Mouse (Mus musculus): ENCODE data around the gene Pus10. TPM values are rescaled to one million over a fixed set of nuclear protein-coding genes. Genes with fewer than 3 reads are reported as not detected.

Gene Pus10
- polyA plus RNA-seq, 1 experiment = 1.5 TPM

- Histone ChIP-seq H3K27ac (ENCODE audit: insufficient read depth, low read length) (no peak overlapping the region), H3K4me1 (ENCODE audit: control insufficient read depth, insufficient read depth, insufficient read length) (peaks cover 17% of the 10 kb centered on the region), H3K4me3 (ENCODE audit: extremely low read depth, insufficient read depth, insufficient read length) (no peak overlapping the region), H3K27me3 (ENCODE audit: control insufficient read depth, insufficient read depth, low read length) (no peaks in the 10 kb centered on the region), H3K36me3 (ENCODE audit: control insufficient read depth, insufficient read depth, low read length) (no peaks in the 10 kb centered on the region)
- no peak for DNase-seq (ENCODE audit: low read depth in 1 of 2, low spot score in 2 of 2)
- 94% methylated on average over 2 of the region's 2 CpGs for WGBS
- TF ChIP-seq POLR2A (IDR thresholded peaks at IDR 0.05; ENCODE audit: low read depth, low read length) (no peak), CTCF (IDR thresholded peaks at IDR 0.05; ENCODE audit: extremely low read depth, insufficient read depth, insufficient read length, insufficient replicate concordance) (no peak)
Measured at GRCm38 (mm10) chr11:23693286-23693685, 27.8 kb downstream of the Pus10 start.

GRCm38 (mm10) chr11:23695847-23696246, 30.4 kb downstream of the Pus10 start:
- peaks cover 19% of the 10 kb centered on the region for H3K4me1 ChIP-seq (ENCODE audit: control insufficient read depth, insufficient read depth, insufficient read length)
- H3K36me3 ChIP-seq (ENCODE audit: control insufficient read depth, insufficient read depth, low read length) = no peaks in the 10 kb centered on the region
- no peak for DNase-seq (ENCODE audit: low read depth in 1 of 2, low spot score in 2 of 2)
- H3K4me3 ChIP-seq (ENCODE audit: extremely low read depth, insufficient read depth, insufficient read length) = no peak overlapping the region
- peak overlapping the region; percentile 48; the same call in 1 of the 2 replicates for H3K27ac ChIP-seq (ENCODE audit: insufficient read depth, low read length)
- no peaks in the 10 kb centered on the region for H3K27me3 ChIP-seq (ENCODE audit: control insufficient read depth, insufficient read depth, low read length)
- TF ChIP-seq POLR2A (IDR thresholded peaks at IDR 0.05; ENCODE audit: low read depth, low read length) = no peak
- no peak for TF ChIP-seq CTCF (IDR thresholded peaks at IDR 0.05; ENCODE audit: extremely low read depth, insufficient read depth, insufficient read length, insufficient replicate concordance)

DNA sequence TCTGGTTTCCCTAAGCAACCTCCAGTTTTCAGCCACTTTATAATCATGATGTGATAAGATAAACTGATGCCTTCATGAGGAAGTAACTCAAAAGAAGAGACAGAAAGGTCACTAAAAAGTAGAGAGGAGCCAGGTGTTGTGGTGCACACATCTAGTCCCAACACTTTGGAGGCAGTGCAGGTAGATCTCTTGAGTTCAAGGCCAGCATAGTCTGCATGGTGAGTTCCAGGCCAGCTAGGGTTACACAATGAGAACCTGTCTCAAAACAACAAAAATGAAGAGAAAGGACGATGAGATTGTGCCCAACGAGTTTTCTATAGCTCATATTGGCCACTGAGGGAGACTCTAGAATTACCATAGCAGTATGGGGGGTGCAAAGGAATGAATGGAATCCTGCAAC, 33.1 kb downstream of the Pus10 start:
- Histone ChIP-seq H3K4me3 (ENCODE audit: extremely low read depth, insufficient read depth, insufficient read length) (no peak overlapping the region), H3K36me3 (ENCODE audit: control insufficient read depth, insufficient read depth, low read length) (no peaks in the 10 kb centered on the region), H3K4me1 (ENCODE audit: control insufficient read depth, insufficient read depth, insufficient read length) (peaks cover 19% of the 10 kb centered on the region), H3K27me3 (ENCODE audit: control insufficient read depth, insufficient read depth, low read length) (no peaks in the 10 kb centered on the region), H3K27ac (ENCODE audit: insufficient read depth, low read length) (peak overlapping the region; percentile 60; the same call in 1 of the 2 replicates)
- DNase-seq (ENCODE audit: low read depth in 1 of 2, low spot score in 2 of 2) = no peak
- WGBS = 81% methylated on average over 2 of the region's 2 CpGs
- TF ChIP-seq POLR2A (IDR thresholded peaks at IDR 0.05; ENCODE audit: low read depth, low read length) (no peak), CTCF (IDR thresholded peaks at IDR 0.05; ENCODE audit: extremely low read depth, insufficient read depth, insufficient read length, insufficient replicate concordance) (no peak)

- peak overlapping the region; percentile 73 for H3K27ac ChIP-seq (ENCODE audit: insufficient read depth, low read length)
- peaks cover 1% of the 10 kb centered on the region; the same call in 1 of the 2 replicates for H3K36me3 ChIP-seq (ENCODE audit: control insufficient read depth, insufficient read depth, low read length)
- TF ChIP-seq POLR2A (IDR thresholded peaks at IDR 0.05; ENCODE audit: low read depth, low read length) = no peak
- TF ChIP-seq CTCF (IDR thresholded peaks at IDR 0.05; ENCODE audit: extremely low read depth, insufficient read depth, insufficient read length, insufficient replicate concordance) = no peak
- H3K4me3 ChIP-seq (ENCODE audit: extremely low read depth, insufficient read depth, insufficient read length) = no peak overlapping the region
- WGBS = 16% methylated on average over 3 of the region's 3 CpGs
- peak in 1 of 2 experiments; percentile 37 for DNase-seq (ENCODE audit: low read depth in 1 of 2, low spot score in 2 of 2)
- no peaks in the 10 kb centered on the region for H3K27me3 ChIP-seq (ENCODE audit: control insufficient read depth, insufficient read depth, low read length)
- peaks cover 17% of the 10 kb centered on the region for H3K4me1 ChIP-seq (ENCODE audit: control insufficient read depth, insufficient read depth, insufficient read length)
Measured at GRCm38 (mm10) chr11:23699414-23700095, 34.1 kb downstream of the Pus10 start.

GRCm38 (mm10) chr11:23701831-23702230, 36.4 kb downstream of the Pus10 start:
- WGBS = 92% methylated on average over 3 of the region's 3 CpGs

DNA sequence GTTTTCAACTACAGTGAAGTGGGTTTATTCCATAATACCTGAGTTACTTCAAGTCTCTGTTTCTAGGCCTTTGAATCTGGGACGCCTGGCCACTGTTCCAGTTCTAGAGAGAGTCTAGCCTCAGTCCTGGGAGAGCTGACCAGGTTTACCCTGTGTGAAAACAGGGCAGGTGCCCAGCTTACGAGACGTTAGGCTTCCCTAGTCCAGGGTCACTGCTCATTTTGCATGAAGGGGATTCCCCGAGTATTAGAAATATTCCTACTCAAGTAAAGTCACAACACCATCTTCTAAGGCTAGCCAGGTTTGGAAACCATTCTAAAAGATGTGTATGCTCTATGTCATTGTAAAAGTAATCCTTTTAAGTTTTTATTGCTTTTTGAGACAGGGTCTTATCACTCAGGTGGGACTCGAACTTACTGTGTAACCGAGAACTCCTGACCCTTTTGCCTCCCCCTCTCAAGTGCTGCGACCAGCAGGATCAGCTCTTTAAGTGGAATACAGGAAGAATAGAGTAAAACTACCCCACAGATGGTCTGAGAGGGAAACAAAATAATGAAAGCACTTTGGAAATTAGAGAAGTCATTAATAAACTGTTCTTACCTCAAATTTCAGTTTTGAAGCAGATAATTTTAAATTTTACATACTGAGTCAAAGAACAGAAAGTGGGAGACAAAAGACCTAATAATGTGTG, 39.3 kb downstream of the Pus10 start:
- Histone ChIP-seq H3K4me3 (ENCODE audit: extremely low read depth, insufficient read depth, insufficient read length) (no peak overlapping the region), H3K36me3 (ENCODE audit: control insufficient read depth, insufficient read depth, low read length) (peaks cover 12% of the 10 kb centered on the region; the same call in 1 of the 2 replicates), H3K27ac (ENCODE audit: insufficient read depth, low read length) (no peak overlapping the region; the same call in 1 of the 2 replicates), H3K27me3 (ENCODE audit: control insufficient read depth, insufficient read depth, low read length) (no peaks in the 10 kb centered on the region), H3K4me1 (ENCODE audit: control insufficient read depth, insufficient read depth, insufficient read length) (peaks cover 8% of the 10 kb centered on the region)
- no peak for DNase-seq (ENCODE audit: low read depth in 1 of 2, low spot score in 2 of 2)
- TF ChIP-seq POLR2A (IDR thresholded peaks at IDR 0.05; ENCODE audit: low read depth, low read length) (no peak), CTCF (IDR thresholded peaks at IDR 0.05; ENCODE audit: extremely low read depth, insufficient read depth, insufficient read length, insufficient replicate concordance) (no peak)
- WGBS = 76% methylated on average over 7 of the region's 7 CpGs

More at GRCm38 (mm10) chr11:23701831-23702230, 36.4 kb downstream of the Pus10 start:
- no peak for DNase-seq (ENCODE audit: low read depth in 1 of 2, low spot score in 2 of 2)
- Histone ChIP-seq H3K27ac (ENCODE audit: insufficient read depth, low read length) (no peak overlapping the region), H3K27me3 (ENCODE audit: control insufficient read depth, insufficient read depth, low read length) (no peaks in the 10 kb centered on the region), H3K4me1 (ENCODE audit: control insufficient read depth, insufficient read depth, insufficient read length) (peaks cover 11% of the 10 kb centered on the region), H3K36me3 (ENCODE audit: control insufficient read depth, insufficient read depth, low read length) (peaks cover 2% of the 10 kb centered on the region; the same call in 1 of the 2 replicates), H3K4me3 (ENCODE audit: extremely low read depth, insufficient read depth, insufficient read length) (no peak overlapping the region)
- TF ChIP-seq POLR2A (IDR thresholded peaks at IDR 0.05; ENCODE audit: low read depth, low read length) (no peak), CTCF (IDR thresholded peaks at IDR 0.05; ENCODE audit: extremely low read depth, insufficient read depth, insufficient read length, insufficient replicate concordance) (no peak)

Data from spleen, adult 2 months (tissue).